Mouse (Mus musculus) layer of hippocampus, adult 9-11 months (tissue): ENCODE results near the gene Pmch.

ENCODE experiments used
- DNase-seq: peaks from one replicate; pipeline ENCODE4 v3.0.0; 2022

The Pmch gene

GRCm38 (mm10) chr10:88090772-88091171 lies at the start of gene Pmch:
Gene Pmch, plus strand, starts transcription at chr10:88091072.
- DNase-seq = no peak

GRCm38 (mm10) chr10:88044297-88044696 lies 46.6 kb upstream of the Pmch start:
- no peak for DNase-seq

GRCm38 (mm10) chr10:88046098-88046771 lies 44.6 kb upstream of the Pmch start:
- no peak for DNase-seq

GRCm38 (mm10) chr10:88054233-88054985 lies 36.5 kb upstream of the Pmch start:
- no peak for DNase-seq

- peak; percentile 72 for DNase-seq
These were observed 33.8 kb upstream of the Pmch start for GRCm38 (mm10) chr10:88056950-88057649.

- no peak for DNase-seq
These were observed 27.4 kb upstream of the Pmch start for GRCm38 (mm10) chr10:88063436-88063835.

- no peak for DNase-seq
These were observed 26.0 kb upstream of the Pmch start for GRCm38 (mm10) chr10:88064872-88065271.

GRCm38 (mm10) chr10:88067377-88067776 lies 23.5 kb upstream of the Pmch start:
- no peak for DNase-seq

- no peak for DNase-seq
These were observed 15.3 kb downstream of the Pmch start for GRCm38 (mm10) chr10:88106169-88106568.

GRCm38 (mm10) chr10:88113290-88113689 lies 22.4 kb downstream of the Pmch start:
- DNase-seq = no peak

- DNase-seq = no peak
These were observed 28.8 kb downstream of the Pmch start for GRCm38 (mm10) chr10:88119721-88120120.

GRCm38 (mm10) chr10:88135630-88136029 lies 44.8 kb downstream of the Pmch start:
- no peak for DNase-seq
